Mouse (Mus musculus): ENCODE data around the gene Mllt3.

The Mllt3 gene

DNA sequence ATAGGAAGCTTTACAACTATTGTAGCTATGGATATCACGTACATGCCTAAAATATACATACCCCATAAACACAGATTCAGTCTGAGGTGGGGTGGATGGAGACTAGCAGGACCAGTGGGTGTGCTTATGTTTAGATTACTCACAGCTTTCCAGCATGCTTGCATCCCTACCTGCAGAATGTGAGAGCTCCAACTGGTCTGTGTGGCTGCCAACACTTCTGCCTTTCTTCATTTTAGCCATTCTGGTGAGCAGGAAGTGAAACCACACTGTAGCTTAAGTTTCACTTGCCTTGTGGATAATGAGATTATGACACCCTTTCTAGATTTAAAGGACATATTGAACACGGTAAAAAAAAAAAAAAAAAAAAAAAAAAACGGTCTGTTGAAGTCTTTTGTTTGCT is 88.8 kb downstream of the Mllt3 start:
- no peak for DNase-seq

GRCm38 (mm10) chr4:87942921-87943403 is 90.2 kb downstream of the Mllt3 start:
- DNase-seq, result no peak

- no peak for DNase-seq
These were observed 93.5 kb downstream of the Mllt3 start for GRCm38 (mm10) chr4:87939474-87940154.

DNA sequence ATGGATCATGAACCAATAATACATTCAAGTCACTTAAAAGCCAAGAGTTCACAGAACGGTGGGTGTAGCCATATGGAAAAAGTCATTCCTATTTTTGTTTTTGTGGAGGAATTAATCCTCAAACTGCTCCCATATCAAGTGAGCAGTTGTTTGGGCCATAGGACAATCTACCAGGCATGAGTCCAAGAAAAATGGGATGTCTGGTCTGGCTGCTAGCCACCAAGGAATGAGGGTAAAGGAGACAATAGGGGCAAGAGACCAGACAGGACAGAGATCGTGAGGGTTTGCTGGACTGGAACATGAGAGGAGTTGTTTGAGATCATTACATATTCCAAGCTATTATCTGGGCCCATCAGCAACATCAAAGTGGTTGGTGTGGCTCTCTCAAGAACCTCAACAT is 96.8 kb downstream of the Mllt3 start:
- DNase-seq, result no peak

GRCm38 (mm10) chr4:87933701-87934337 is 99.3 kb downstream of the Mllt3 start:
- DNase-seq, result no peak

DNA sequence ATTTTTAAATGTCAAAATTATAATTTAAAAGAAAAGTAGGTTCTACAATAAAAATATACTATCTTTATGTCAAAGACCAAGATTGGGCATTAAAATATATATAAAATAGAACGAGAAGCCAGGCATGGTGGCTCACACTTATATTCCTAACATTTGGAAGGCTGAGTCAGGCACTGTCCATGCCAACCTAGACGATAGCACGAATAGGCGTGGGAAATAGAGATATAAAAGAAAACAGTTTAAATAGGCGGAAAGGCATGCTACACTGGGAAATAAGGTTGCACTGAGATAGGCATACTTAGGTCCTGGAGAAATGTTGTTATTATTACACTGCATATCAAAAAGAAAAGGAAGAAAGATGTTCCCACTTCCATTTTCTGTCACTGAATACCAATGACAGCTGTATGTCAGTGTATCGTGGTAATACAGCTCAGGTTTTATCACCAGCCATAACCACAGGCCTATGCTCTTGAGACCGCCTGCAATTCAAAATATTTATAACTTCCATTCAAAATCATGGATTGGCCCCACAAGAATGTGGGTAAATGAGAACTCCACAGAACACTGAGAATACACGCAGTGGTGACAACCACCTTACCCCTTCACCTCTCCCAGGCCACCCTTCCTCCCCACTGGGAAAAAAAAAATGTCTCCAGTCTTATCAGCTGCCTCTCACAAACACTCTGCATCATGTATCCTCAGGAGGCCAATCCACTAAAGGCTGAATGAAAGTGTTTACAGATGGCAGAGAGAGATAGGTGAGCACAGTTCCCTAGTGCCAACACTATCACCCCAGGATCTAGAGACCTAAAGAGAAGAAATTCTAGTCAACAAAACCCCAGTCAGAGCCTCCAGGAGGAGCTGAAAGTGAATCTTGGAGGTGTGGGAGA is 102.6 kb downstream of the Mllt3 start:
- DNase-seq, result no peak

DNA sequence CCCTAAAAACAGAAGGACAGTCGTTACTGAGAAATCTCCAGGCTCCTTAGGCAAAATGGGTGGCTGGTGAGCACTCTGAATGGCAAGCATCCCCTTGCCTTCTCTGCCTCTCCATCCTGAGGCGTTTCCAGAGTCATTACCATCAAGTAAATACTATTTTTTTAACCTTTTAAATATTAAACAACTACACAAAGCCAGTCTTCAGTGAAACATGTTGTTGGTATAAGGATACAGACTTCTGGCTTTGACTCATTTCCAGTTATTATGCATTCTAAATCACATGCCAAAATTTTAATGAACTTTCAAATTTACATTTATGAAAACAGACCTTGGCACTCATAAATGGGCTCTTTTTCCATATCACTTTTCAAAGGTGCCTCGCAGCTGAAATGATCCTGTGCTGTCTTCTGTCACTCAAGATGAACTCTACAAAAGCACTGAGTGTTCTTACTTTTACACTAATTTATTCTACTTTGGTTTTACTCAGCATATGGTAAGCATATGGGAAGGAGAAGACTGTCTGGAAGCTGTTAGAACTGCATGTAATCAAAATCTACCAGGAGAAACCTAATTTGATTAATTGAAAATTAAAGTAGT is 104.5 kb downstream of the Mllt3 start:
- no peak for DNase-seq

- DNase-seq, result no peak
These were observed 105.8 kb downstream of the Mllt3 start for GRCm38 (mm10) chr4:87927354-87927753.

DNA sequence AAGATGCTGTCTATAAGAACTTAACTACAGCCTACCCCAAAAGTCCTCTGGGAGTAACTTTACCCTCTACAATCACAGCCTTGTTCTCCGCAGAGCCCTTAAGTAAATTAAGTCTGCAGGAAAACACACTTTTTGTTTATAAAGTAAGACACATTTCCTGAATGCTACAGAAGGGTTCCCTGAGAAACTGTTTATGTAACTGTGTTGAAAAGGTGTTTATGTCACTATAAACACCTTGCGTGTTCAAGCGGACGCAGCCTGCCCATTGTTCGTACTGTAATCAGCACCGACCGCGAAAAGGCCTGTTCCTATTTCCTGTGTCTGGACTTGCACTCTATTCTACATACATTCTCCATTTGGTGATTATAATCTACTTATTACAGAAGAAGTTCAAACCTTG is 112.5 kb downstream of the Mllt3 start:
- no peak for DNase-seq

- no peak for DNase-seq
These were observed 121.8 kb downstream of the Mllt3 start for GRCm38 (mm10) chr4:87911172-87911994.

DNA sequence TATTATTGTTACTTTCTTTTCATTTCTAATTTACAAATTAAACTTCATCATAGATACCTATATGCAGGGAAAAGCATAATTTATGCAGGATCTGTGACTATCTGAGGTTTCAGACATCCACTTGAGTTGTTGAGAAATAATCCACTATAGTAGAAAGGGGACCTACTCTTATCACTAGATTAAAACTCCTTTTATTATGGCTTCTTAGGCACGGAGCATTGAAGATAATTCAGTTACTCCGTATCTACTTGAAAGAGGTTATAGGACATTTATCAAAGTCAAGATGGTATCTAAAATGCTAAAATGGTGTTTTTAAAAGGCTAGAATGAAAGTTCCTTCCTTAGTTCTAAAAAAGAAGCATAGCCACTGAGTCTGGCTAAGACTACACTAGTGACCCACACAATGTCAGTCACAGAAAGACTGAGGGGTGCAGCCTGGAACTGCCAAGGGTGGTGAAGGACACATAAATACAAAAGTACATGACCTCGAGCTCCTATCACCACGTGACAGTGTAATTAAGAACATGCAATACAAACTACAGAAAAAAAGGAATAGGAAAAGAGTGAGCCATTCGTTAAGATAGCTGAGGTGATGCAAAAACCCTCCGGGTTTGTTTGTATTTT is 127.9 kb downstream of the Mllt3 start:
- no peak for DNase-seq

GRCm38 (mm10) chr4:87904722-87905121 is 128.4 kb downstream of the Mllt3 start:
- DNase-seq, result no peak

DNA sequence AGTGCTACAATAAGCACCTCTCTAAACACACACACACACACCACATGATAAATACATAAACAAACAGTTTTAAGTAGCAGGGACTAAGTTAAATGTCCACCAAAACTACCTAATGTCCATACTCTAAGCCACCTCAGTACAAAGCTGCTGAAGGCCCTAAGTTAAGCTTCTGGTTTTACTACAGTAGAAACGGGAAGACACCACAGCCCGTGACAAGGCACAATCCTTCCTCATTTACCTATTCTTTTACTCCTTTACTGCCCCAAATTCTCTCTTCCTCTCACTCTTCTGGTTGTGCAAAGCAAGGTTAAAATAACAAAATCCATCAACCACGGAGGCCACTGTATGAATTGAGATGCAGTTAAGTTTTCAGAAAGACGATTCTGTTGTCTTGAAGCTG is 130.6 kb downstream of the Mllt3 start:
- no peak for DNase-seq

DNA sequence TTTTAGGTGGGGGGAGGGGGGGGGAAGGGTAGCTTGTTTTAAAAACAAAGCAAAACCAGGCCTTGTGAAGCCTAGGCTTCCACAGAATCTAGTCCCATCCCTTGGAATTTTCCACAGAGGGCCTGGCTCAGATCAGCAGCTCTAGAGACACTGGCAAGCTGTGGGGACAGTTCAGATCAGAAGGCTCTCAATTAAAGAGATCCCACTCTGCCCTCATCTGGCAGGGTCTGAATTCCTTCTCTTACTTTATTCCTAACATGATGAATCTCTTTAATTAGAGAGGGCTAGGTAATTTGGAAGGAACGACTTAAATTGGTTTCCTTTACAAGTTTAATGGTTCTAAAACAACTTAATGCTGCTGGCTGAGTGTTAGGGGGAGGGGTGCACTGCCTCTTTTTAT is 132.0 kb downstream of the Mllt3 start:
- DNase-seq, result no peak

- no peak for DNase-seq
These were observed 139.7 kb downstream of the Mllt3 start for GRCm38 (mm10) chr4:87893498-87893897.

GRCm38 (mm10) chr4:87893012-87893411 is 140.2 kb downstream of the Mllt3 start:
- DNase-seq, result no peak

DNA sequence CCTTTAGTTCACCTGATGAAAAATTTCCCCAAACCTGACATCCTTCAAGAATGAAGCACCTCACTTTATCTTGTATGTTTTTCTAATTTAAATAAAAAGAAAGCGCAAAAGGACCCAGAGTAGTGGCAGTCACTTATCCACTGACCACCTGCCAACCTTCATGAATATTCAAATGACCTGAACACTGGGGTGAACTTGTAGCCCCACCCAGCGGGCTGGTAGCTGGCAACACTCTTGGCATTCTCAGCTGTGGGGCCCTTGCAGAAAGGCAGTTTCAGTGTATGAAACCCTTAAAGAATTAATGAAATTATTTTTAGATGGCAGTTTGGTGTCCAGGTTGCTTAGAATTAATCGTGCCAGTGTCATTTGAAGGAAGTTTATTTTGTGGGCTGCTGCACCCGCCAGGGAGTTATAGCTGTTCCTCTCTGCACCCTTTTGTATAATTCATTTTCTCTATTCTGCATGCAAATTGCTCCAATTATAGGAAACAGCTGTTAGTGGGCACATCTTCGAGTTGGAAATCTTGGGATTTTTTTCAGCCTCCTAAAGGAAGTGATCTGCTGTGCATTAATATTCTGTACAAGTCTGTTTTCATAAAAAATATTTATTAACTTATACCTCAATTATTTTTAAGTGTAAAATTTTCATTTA is 149.8 kb downstream of the Mllt3 start:
- DNase-seq, result no peak

DNA sequence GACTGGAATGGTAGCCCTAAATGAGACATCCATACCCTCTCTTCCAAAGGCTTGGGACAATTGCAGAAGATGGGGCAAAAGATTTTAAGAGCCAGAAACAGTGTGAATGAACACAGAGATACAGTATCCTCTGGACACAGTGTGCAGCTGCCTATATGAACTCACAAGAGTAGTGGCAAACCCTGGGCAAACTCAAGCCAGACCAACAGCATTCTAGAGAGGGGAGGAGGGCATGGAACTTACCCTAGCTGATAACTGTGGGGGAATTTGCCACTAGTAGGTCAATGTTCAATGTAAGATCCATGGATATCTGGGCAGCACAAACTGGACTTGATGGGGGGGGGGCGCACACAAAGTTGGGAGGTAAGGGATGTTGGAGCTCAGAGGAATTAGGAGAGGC is 151.2 kb downstream of the Mllt3 start:
- no peak for DNase-seq

- DNase-seq, result no peak
These were observed 151.6 kb downstream of the Mllt3 start for GRCm38 (mm10) chr4:87881583-87881982.

DNA sequence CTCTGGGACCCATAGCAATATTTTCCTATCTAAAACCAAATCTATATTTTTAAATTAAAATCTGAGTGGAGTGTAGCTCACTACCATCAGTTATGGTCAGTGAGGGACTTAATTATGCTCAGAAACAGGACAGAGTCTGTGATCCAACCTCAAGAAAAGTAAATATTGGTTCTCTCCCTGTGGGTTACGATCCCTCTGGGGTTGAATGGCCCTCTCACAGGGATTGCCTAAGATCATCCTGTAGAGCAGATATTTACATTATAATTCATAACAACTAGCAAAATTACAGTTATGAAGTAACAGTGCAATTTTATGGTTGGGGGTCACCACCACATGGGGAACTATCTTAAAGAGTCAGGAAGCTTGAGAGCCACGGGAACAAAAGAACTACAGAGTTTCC is 152.9 kb downstream of the Mllt3 start:
- no peak for DNase-seq

- DNase-seq, result no peak
These were observed 154.5 kb downstream of the Mllt3 start for GRCm38 (mm10) chr4:87878701-87879100.
